Mouse (Mus musculus): ENCODE results near the gene Gm3696.
"Not testable (repeated sequence)": the region's sequence is repeated elsewhere in the genome, so short reads cannot be mapped to it uniquely, and the experiment has no call there.

Gene Gm3696

GRCm38 (mm10) chr14:7100521-7100920 is at the start of gene Gm3696:
Gene Gm3696 (minus strand): TSS chr14:7100621.
- not testable (repeated sequence) for DNase-seq (ENCODE audit: low read depth)

- DNase-seq (ENCODE audit: low read depth) = not testable (repeated sequence)
Measured at GRCm38 (mm10) chr14:7125312-7125711, 24.9 kb upstream of the Gm3696 start, which contains the start of gene Gm6676. Gene Gm6676 (minus strand): TSS chr14:7125412.

DNA sequence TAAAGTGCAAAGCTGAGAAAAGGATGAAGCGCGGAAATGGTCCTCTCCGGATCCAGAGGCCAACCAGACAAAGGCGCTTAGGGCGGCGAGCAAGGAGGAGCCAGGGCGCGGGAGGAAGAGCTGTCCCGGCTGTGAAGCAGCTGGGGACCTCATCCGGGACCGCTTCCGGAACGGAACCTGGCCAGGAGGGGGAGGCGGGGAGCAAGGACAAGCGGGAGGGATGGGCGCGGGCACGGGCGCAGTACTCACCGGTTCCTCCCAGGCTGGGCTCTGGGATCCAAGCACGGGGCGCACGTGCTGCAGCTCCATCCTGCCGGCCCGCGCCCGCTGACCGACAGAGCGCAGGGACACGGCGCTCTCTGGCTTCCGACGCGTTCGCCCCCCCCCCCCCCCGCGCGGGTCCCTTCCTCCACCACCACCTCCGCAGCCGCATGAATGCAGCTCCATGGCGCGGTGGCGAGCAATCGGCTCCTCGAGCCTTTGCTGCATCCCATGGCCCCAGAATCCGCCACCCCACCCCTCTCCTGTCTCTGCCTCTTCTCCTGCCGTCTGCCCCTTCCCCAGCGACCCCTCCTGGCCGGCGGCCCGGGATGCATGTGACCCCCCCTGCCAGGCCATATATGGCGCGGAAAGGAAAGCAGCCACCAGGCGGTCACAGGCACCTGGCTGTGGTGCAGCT is 4.8 kb upstream of the Gm3696 start:
- not testable (repeated sequence) for DNase-seq (ENCODE audit: low read depth)

DNA sequence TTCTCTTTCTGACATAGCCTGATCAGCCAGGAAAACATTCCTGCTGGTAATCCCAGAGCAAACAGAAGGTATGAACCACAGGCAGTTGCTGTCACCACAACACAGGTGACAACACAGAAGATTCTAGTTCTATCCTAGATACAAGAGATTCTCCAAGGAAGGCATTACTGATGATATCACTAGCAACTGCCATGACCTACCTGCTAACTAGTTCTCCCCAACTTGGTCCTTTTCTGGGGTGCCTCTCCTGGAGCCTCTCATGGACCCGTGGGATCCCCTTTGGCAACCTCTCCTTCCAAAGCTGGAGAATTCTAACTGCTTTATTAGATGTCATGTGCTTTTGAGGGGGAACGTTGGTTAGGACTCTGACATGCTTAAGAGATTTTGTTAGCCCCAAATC is 55.6 kb downstream of the Gm3696 start, which contains the start of gene Gm3685:
TSS of gene Gm3685 (minus strand) at position 101 of the 400 bp plus-strand sequence.
- DNase-seq (ENCODE audit: low read depth) = not testable (repeated sequence)
